Mouse (Mus musculus) embryonic facial prominence, embryonic 15.5 days (tissue): Measurements from ENCODE around the gene Fam219b. TPM values are rescaled to one million over a fixed set of nuclear protein-coding genes. Genes with fewer than 3 reads are reported as not detected.

ENCODE experiments used
- ATAC-seq: fragments of 200-750 bp; cut with Nextera tagmentation; 2 replicates; pipeline ENCODE4 v1.8.0; 2017; ENCODE audit warnings: low read depth, moderate TSS enrichment; ENCODE audit not compliant: insufficient number of reproducible peaks, low FRiP score, low TSS enrichment
- H3K27ac ChIP-seq: fragments of 300-500 bp; sonication (generic); replicated peaks from 2 replicates; pipeline ENCODE4 v1.5.1; 2015; ENCODE audit warnings: mild to moderate bottlenecking, inconsistent platforms
- H3K27me3 ChIP-seq: fragments of 300-500 bp; sonication (generic); 2 replicates; pipeline ENCODE4 v1.6.1; 2015; ENCODE audit warnings: inconsistent platforms
- H3K36me3 ChIP-seq: fragments of 300-500 bp; sonication (generic); 2 replicates; pipeline ENCODE4 v1.6.1; 2015; ENCODE audit warnings: mild to moderate bottlenecking, inconsistent platforms
- H3K4me1 ChIP-seq: fragments of 300-500 bp; sonication (generic); 2 replicates; pipeline ENCODE4 v1.6.1; 2015; ENCODE audit warnings: inconsistent platforms
- H3K4me2 ChIP-seq: fragments of 300-500 bp; sonication (generic); replicated peaks from 2 replicates; pipeline ENCODE4 v1.6.1; 2015; ENCODE audit warnings: mild to moderate bottlenecking, inconsistent platforms
- H3K4me3 ChIP-seq: fragments of 300-500 bp; sonication (generic); replicated peaks from 2 replicates; pipeline ENCODE4 v1.5.1; 2015; ENCODE audit warnings: mild to moderate bottlenecking, inconsistent platforms
- H3K9ac ChIP-seq: fragments of 300-500 bp; sonication (generic); 2 replicates; pipeline ENCODE4 v1.6.1; 2015; ENCODE audit warnings: inconsistent platforms
- H3K9me3 ChIP-seq: fragments of 300-500 bp; sonication (generic); replicated peaks from 2 replicates; pipeline ENCODE4 v1.6.1; 2016; ENCODE audit warnings: inconsistent platforms
- WGBS: fragments of 180-500 bp; shearing (Covaris S2); methylation state at CpG from one replicate; pipeline ENCODE4 v1.1.7; 2015; 5-methylcytosine and 5-hydroxymethylcytosine counted together
- polyA plus RNA-seq: library from polyadenylated mRNA; unstranded; fragments of >200 nt; fragmentation: Nextera tagmentation; extraction: Ambion mirVana; gene quantifications from 2 replicates; pipeline ENCODE4 v1.2.1, GENCODE M21; 2015

Gene Fam219b
- polyA plus RNA-seq, 1 experiment from 2014 or later, result 27.3 TPM

GRCm38 (mm10) chr9:57526435-57526834 is 10.9 kb upstream of the Fam219b start:
- Histone ChIP-seq H3K27ac (no peak overlapping the region), H3K27me3 (no peaks in the 10 kb centered on the region), H3K9ac (no peak overlapping the region), H3K9me3 (no peaks in the 10 kb centered on the region), H3K4me1 (peaks cover 18% of the 10 kb centered on the region), H3K4me2 (no peak overlapping the region), H3K36me3 (peaks cover 15% of the 10 kb centered on the region), H3K4me3 (no peak overlapping the region)
- no peak for ATAC-seq

- WGBS, result 69% methylated on average over 1 of the region's 1 CpGs
- Histone ChIP-seq H3K36me3 (peaks cover 36% of the 10 kb centered on the region), H3K4me2 (no peak overlapping the region), H3K4me3 (no peak overlapping the region), H3K27ac (no peak overlapping the region), H3K4me1 (peaks cover 6% of the 10 kb centered on the region), H3K27me3 (no peaks in the 10 kb centered on the region), H3K9ac (no peak overlapping the region), H3K9me3 (no peaks in the 10 kb centered on the region)
- ATAC-seq, result no peak
These were observed 5.4 kb upstream of the Fam219b start for GRCm38 (mm10) chr9:57531946-57532345.

- H3K9me3 ChIP-seq, result no peaks in the 10 kb centered on the region
- no peak overlapping the region for H3K4me3 ChIP-seq
- no peak overlapping the region for H3K9ac ChIP-seq
- peaks cover 23% of the 10 kb centered on the region for H3K4me1 ChIP-seq
- no peak for ATAC-seq
- 95% methylated on average over 5 of the region's 5 CpGs for WGBS
- no peak overlapping the region; the same call in 1 of the 2 replicates for H3K27ac ChIP-seq
- H3K36me3 ChIP-seq, result peaks cover 43% of the 10 kb centered on the region
- peak overlapping the region; percentile 66 for H3K4me2 ChIP-seq
- no peaks in the 10 kb centered on the region for H3K27me3 ChIP-seq
These were observed 966 bp upstream of the Fam219b start for GRCm38 (mm10) chr9:57536362-57536761.

- Histone ChIP-seq H3K9me3 (no peaks in the 10 kb centered on the region), H3K4me1 (peaks cover 23% of the 10 kb centered on the region), H3K36me3 (peaks cover 46% of the 10 kb centered on the region), H3K4me3 (peak overlapping the region; percentile 87), H3K27me3 (no peaks in the 10 kb centered on the region), H3K9ac (peak overlapping the region; percentile 78), H3K27ac (peak overlapping the region; percentile 84), H3K4me2 (peak overlapping the region; percentile 66)
- WGBS, result under 1% methylated on average over 24 of the region's 24 CpGs
- ATAC-seq, result peak; percentile 55
These were observed 427 bp downstream of the Fam219b start for GRCm38 (mm10) chr9:57537728-57538181.

GRCm38 (mm10) chr9:57539550-57539949 is 2.2 kb downstream of the Fam219b start:
- Histone ChIP-seq H3K27me3 (no peaks in the 10 kb centered on the region), H3K9me3 (no peaks in the 10 kb centered on the region), H3K4me2 (no peak overlapping the region), H3K9ac (no peak overlapping the region), H3K27ac (no peak overlapping the region), H3K36me3 (peaks cover 52% of the 10 kb centered on the region), H3K4me3 (no peak overlapping the region), H3K4me1 (peaks cover 23% of the 10 kb centered on the region)
- no peak for ATAC-seq
- 89% methylated on average over 2 of the region's 2 CpGs for WGBS

- H3K27ac ChIP-seq, result no peak overlapping the region
- 0% methylated on average over 1 of the region's 1 CpGs for WGBS
- no peak for ATAC-seq
- H3K27me3 ChIP-seq, result no peaks in the 10 kb centered on the region
- H3K4me2 ChIP-seq, result no peak overlapping the region
- H3K4me3 ChIP-seq, result no peak overlapping the region
- peaks cover 69% of the 10 kb centered on the region for H3K36me3 ChIP-seq
- H3K9me3 ChIP-seq, result no peaks in the 10 kb centered on the region
- H3K4me1 ChIP-seq, result peaks cover 23% of the 10 kb centered on the region
- no peak overlapping the region for H3K9ac ChIP-seq
These were observed 4.0 kb downstream of the Fam219b start for GRCm38 (mm10) chr9:57541312-57541711.

DNA sequence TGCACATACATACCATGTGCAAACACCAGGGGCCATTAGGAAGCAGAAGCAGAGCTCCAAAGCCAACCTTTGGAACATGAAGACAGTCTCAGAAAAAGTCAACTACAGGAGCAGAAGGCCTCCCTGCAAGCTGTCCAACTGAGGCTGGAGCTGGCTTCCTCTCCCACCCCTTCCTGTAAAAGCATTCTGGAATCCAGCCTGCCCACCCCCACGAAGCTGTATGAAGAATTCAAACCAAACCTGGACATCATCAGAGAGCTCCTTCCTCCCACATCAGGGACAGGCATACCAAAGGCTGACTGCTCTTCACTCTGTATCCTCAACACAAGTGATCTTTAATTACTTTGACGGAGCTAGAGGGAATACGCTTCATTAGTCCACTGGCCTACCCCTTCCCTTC is 6.6 kb downstream of the Fam219b start:
- Histone ChIP-seq H3K9ac (no peak overlapping the region), H3K27me3 (no peaks in the 10 kb centered on the region), H3K4me3 (no peak overlapping the region), H3K27ac (no peak overlapping the region), H3K4me2 (no peak overlapping the region), H3K36me3 (peaks cover 86% of the 10 kb centered on the region), H3K9me3 (no peaks in the 10 kb centered on the region), H3K4me1 (peaks cover 8% of the 10 kb centered on the region; the same call in 1 of the 2 replicates)
- ATAC-seq, result no peak
- WGBS, result 78% methylated on average over 3 of the region's 3 CpGs

DNA sequence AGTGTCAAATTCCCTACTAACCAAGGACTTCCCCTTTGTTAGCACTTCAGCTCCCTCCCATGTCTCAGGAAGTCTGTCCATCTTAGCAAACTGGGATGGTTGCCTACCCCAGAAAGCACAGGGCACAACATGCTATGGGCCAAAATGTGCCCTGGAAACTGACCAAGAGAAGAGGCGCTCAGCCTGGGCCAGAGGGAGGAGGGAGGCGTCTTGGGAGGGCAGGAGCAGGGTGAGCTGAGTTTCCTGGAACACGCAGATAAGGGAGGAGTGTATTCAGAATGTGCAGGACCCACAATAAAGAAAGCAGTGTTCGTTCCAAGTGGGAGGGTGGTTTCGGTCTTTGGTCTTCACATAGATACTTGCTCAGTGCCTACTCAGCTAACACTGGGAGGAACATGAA is 10.0 kb downstream of the Fam219b start:
- no peak overlapping the region for H3K4me2 ChIP-seq
- H3K27ac ChIP-seq, result no peak overlapping the region
- WGBS, result 81% methylated on average over 5 of the region's 5 CpGs
- ATAC-seq, result no peak
- no peaks in the 10 kb centered on the region for H3K27me3 ChIP-seq
- peaks cover 68% of the 10 kb centered on the region for H3K36me3 ChIP-seq
- no peaks in the 10 kb centered on the region for H3K9me3 ChIP-seq
- H3K4me3 ChIP-seq, result no peak overlapping the region
- no peak overlapping the region for H3K9ac ChIP-seq
- peaks cover 7% of the 10 kb centered on the region for H3K4me1 ChIP-seq

DNA sequence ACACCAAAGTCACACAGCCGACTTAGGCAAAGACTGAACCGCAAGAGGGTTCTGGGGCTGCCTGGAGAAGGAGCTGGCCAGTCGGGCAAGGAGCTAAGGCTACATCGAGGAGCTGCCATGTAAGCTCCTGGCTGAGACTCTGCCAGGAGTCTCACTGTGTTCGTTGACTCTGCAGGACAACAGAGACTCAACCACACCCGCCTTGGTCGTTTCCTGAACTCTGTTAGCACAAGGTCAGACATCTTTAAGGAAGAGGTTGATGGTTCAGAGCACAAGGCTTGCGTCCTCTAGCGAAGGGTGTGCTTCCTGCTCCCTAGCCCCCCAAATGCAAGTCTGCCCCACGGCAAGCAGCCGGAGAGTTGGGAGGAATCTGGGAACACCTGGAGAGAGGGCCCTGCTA is 10.5 kb downstream of the Fam219b start:
- peaks cover 62% of the 10 kb centered on the region for H3K36me3 ChIP-seq

GRCm38 (mm10) chr9:57549186-57549585 is 11.9 kb downstream of the Fam219b start:
- H3K27ac ChIP-seq, result no peak overlapping the region
- ATAC-seq, result no peak
- no peak overlapping the region for H3K9ac ChIP-seq
- no peak overlapping the region for H3K4me2 ChIP-seq
- peaks cover 49% of the 10 kb centered on the region for H3K36me3 ChIP-seq
- no peaks in the 10 kb centered on the region for H3K9me3 ChIP-seq
- H3K4me1 ChIP-seq, result peaks cover 7% of the 10 kb centered on the region
- H3K4me3 ChIP-seq, result no peak overlapping the region
- WGBS, result 94% methylated on average over 4 of the region's 4 CpGs
- no peaks in the 10 kb centered on the region for H3K27me3 ChIP-seq

More for the DNA sequence above, 10.5 kb downstream of the Fam219b start:
- 86% methylated on average over 11 of the region's 11 CpGs for WGBS
- Histone ChIP-seq H3K4me3 (no peak overlapping the region), H3K9ac (no peak overlapping the region), H3K27me3 (no peaks in the 10 kb centered on the region), H3K27ac (no peak overlapping the region), H3K9me3 (no peaks in the 10 kb centered on the region), H3K4me2 (no peak overlapping the region), H3K4me1 (peaks cover 7% of the 10 kb centered on the region)
- no peak for ATAC-seq

- H3K4me3 ChIP-seq, result no peak overlapping the region
- WGBS, result 73% methylated on average over 11 of the region's 11 CpGs
- no peaks in the 10 kb centered on the region for H3K9me3 ChIP-seq
- peak; percentile 34 for ATAC-seq
- peaks cover 39% of the 10 kb centered on the region for H3K36me3 ChIP-seq
- H3K4me1 ChIP-seq, result peaks cover 7% of the 10 kb centered on the region
- H3K27me3 ChIP-seq, result no peaks in the 10 kb centered on the region
- no peak overlapping the region for H3K9ac ChIP-seq
- H3K27ac ChIP-seq, result 0 out of 2 replicates have a peak overlapping the region, but pooled peaks have one; percentile 17
- no peak overlapping the region for H3K4me2 ChIP-seq
These were observed 13.0 kb downstream of the Fam219b start for GRCm38 (mm10) chr9:57550126-57550862.
